Mouse (Mus musculus): ENCODE measurements around the gene Inpp5a. TPM values are rescaled to one million over a fixed set of nuclear protein-coding genes. Genes with fewer than 3 reads are reported as not detected.

The Inpp5a gene
- polyA plus RNA-seq, 1 experiment = 28.1 TPM

GRCm38 (mm10) chr7:139435749-139436148 is 46.8 kb downstream of the Inpp5a start:
- H3K27ac ChIP-seq (ENCODE audit: control insufficient read depth, insufficient read depth, low read depth, low read length, poor library complexity) = no peak overlapping the region
- no peak for TF ChIP-seq CTCF (IDR thresholded peaks at IDR 0.05; ENCODE audit: control insufficient read depth, insufficient read depth, low read length)
- TF ChIP-seq POLR2A (IDR thresholded peaks at IDR 0.05; ENCODE audit: borderline replicate concordance, control insufficient read depth, low read depth, low read length) = no peak
- no peaks in the 10 kb centered on the region; the same call in 1 of the 2 replicates for H3K4me1 ChIP-seq (ENCODE audit: control insufficient read depth, insufficient read depth, low read length)
- H3K4me3 ChIP-seq (replicated peaks; ENCODE audit: control insufficient read depth, low read depth, low read length) = no peak overlapping the region

DNA sequence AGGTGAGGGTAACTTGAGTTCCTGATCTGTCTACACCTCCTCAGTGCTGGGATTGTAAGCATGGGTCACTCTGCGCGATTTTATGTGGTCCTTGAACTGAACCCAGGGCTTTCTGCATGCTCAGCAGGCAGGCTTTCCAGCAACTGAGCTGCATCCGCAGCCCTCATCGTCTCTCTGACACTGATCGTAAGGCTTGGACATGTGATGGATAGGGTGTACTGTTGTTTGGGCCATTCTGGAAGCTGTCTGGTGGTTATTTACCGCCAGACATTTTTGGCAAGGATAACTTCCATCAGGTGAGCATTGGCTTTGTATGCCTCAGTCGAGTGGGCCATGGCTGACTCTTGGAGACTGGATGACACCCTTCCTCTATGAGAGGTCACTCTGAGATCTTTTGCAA is 48.0 kb downstream of the Inpp5a start:
- TF ChIP-seq CTCF (IDR thresholded peaks at IDR 0.05; ENCODE audit: control insufficient read depth, insufficient read depth, low read length) = no peak
- TF ChIP-seq POLR2A (IDR thresholded peaks at IDR 0.05; ENCODE audit: borderline replicate concordance, control insufficient read depth, low read depth, low read length) = no peak
- Histone ChIP-seq H3K4me3 (replicated peaks; ENCODE audit: control insufficient read depth, low read depth, low read length) (no peak overlapping the region), H3K4me1 (ENCODE audit: control insufficient read depth, insufficient read depth, low read length) (peaks cover 3% of the 10 kb centered on the region), H3K27ac (ENCODE audit: control insufficient read depth, insufficient read depth, low read depth, low read length, poor library complexity) (no peak overlapping the region)
- 90% methylated on average over 7 of the region's 7 CpGs for WGBS

GRCm38 (mm10) chr7:139437471-139437870 is 48.6 kb downstream of the Inpp5a start:
- 93% methylated on average over 5 of the region's 5 CpGs for WGBS
- TF ChIP-seq CTCF (IDR thresholded peaks at IDR 0.05; ENCODE audit: control insufficient read depth, insufficient read depth, low read length) (no peak), POLR2A (IDR thresholded peaks at IDR 0.05; ENCODE audit: borderline replicate concordance, control insufficient read depth, low read depth, low read length) (no peak)
- peaks cover 3% of the 10 kb centered on the region for H3K4me1 ChIP-seq (ENCODE audit: control insufficient read depth, insufficient read depth, low read length)

GRCm38 (mm10) chr7:139437926-139438600 is 49.2 kb downstream of the Inpp5a start:
- WGBS = 78% methylated on average over 9 of the region's 9 CpGs
- Histone ChIP-seq H3K4me3 (replicated peaks; ENCODE audit: control insufficient read depth, low read depth, low read length) (no peak overlapping the region), H3K27ac (ENCODE audit: control insufficient read depth, insufficient read depth, low read depth, low read length, poor library complexity) (no peak overlapping the region), H3K4me1 (ENCODE audit: control insufficient read depth, insufficient read depth, low read length) (peaks cover 3% of the 10 kb centered on the region)
- no peak for TF ChIP-seq CTCF (IDR thresholded peaks at IDR 0.05; ENCODE audit: control insufficient read depth, insufficient read depth, low read length)
- TF ChIP-seq POLR2A (IDR thresholded peaks at IDR 0.05; ENCODE audit: borderline replicate concordance, control insufficient read depth, low read depth, low read length) = no peak

More at GRCm38 (mm10) chr7:139437471-139437870, 48.6 kb downstream of the Inpp5a start:
- Histone ChIP-seq H3K4me3 (replicated peaks; ENCODE audit: control insufficient read depth, low read depth, low read length) (no peak overlapping the region), H3K27ac (ENCODE audit: control insufficient read depth, insufficient read depth, low read depth, low read length, poor library complexity) (no peak overlapping the region)

GRCm38 (mm10) chr7:139438601-139438945 is 49.7 kb downstream of the Inpp5a start:
- 85% methylated on average over 4 of the region's 4 CpGs for WGBS
- peaks cover 3% of the 10 kb centered on the region for H3K4me1 ChIP-seq (ENCODE audit: control insufficient read depth, insufficient read depth, low read length)
- TF ChIP-seq CTCF (IDR thresholded peaks at IDR 0.05; ENCODE audit: control insufficient read depth, insufficient read depth, low read length) (no peak), POLR2A (IDR thresholded peaks at IDR 0.05; ENCODE audit: borderline replicate concordance, control insufficient read depth, low read depth, low read length) (no peak)
- H3K4me3 ChIP-seq (replicated peaks; ENCODE audit: control insufficient read depth, low read depth, low read length) = no peak overlapping the region
- no peak overlapping the region for H3K27ac ChIP-seq (ENCODE audit: control insufficient read depth, insufficient read depth, low read depth, low read length, poor library complexity)

- Histone ChIP-seq H3K27ac (ENCODE audit: control insufficient read depth, insufficient read depth, low read depth, low read length, poor library complexity) (no peak overlapping the region), H3K4me1 (ENCODE audit: control insufficient read depth, insufficient read depth, low read length) (peaks cover 3% of the 10 kb centered on the region), H3K4me3 (replicated peaks; ENCODE audit: control insufficient read depth, low read depth, low read length) (no peak overlapping the region)
- TF ChIP-seq CTCF (IDR thresholded peaks at IDR 0.05; ENCODE audit: control insufficient read depth, insufficient read depth, low read length) = no peak
- WGBS = 82% methylated on average over 3 of the region's 3 CpGs
Observed at GRCm38 (mm10) chr7:139439031-139439430, 50.1 kb downstream of the Inpp5a start.

DNA sequence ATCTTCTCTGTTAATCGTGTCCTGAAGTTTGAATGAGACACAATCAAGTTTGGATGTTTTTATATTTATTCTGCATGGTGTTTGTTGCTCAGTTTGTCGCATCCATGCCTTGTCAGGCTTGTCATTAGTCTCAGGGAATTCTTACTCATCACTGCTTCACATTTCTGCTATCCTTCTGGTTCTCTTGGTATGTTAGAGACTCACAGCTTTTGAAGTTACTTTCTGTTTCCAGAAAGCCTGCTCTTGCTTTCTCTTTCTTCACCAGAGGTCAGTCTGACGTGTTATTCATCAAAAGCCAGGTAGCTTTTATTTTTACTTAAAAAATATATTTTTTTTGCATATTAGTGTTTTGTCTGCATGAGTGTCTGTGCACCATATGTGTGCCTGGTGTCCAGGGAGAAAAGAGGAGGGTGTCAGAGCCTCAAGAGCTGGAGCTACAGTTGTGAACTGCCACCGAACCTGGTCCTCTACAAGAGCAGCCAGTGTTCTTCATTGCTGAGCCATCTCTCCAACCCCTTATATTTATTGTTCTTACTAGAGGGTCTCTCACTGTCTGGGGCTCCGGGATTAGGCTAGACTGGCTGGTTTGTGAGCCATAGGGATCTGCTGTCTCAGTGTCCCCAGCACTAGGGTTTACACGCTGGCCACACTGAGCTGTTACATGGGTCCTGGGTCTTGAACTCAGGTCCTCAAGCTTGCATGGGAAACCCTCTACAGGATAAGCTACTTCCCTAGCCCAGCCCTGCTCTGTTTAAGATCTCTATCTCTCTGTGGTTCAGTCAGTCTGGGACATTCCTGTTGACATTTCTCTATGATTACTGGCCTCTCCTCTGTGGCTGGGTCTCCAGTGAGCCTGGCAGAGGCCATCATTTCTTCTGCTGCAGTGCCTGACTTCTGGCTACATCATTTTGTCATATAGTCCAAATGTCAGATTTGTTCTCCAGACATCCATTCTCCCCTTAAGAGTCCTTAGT is 51.3 kb downstream of the Inpp5a start:
- no peak for TF ChIP-seq CTCF (IDR thresholded peaks at IDR 0.05; ENCODE audit: control insufficient read depth, insufficient read depth, low read length)
- TF ChIP-seq POLR2A (IDR thresholded peaks at IDR 0.05; ENCODE audit: borderline replicate concordance, control insufficient read depth, low read depth, low read length) = no peak
- Histone ChIP-seq H3K27ac (ENCODE audit: control insufficient read depth, insufficient read depth, low read depth, low read length, poor library complexity) (no peak overlapping the region), H3K4me1 (ENCODE audit: control insufficient read depth, insufficient read depth, low read length) (peaks cover 3% of the 10 kb centered on the region), H3K4me3 (replicated peaks; ENCODE audit: control insufficient read depth, low read depth, low read length) (no peak overlapping the region)
- 71% methylated on average over 6 of the region's 6 CpGs for WGBS

DNA sequence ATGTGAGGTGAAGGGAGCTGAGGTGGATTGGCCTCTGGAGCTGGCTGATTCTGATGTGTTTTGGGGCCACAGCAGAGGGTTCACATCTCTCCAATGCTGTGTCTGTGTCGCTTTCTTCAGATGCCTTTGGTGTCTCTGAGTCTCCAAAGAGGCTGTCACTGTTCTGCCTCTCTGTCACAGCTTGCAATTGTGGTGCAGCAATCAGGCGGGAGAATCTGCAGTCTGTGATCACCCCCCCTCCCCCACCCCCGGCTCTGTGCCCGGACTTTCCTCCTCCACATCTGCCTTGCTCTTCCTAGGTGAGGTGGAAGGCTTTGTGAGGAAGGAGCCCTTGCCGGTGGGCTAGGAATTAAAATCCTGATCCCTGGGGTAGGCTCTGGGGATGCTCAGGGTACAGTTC is 52.1 kb downstream of the Inpp5a start:
- Histone ChIP-seq H3K4me3 (replicated peaks; ENCODE audit: control insufficient read depth, low read depth, low read length) (no peak overlapping the region), H3K4me1 (ENCODE audit: control insufficient read depth, insufficient read depth, low read length) (peaks cover 3% of the 10 kb centered on the region), H3K27ac (ENCODE audit: control insufficient read depth, insufficient read depth, low read depth, low read length, poor library complexity) (no peak overlapping the region)
- no peak for TF ChIP-seq POLR2A (IDR thresholded peaks at IDR 0.05; ENCODE audit: borderline replicate concordance, control insufficient read depth, low read depth, low read length)
- TF ChIP-seq CTCF (IDR thresholded peaks at IDR 0.05; ENCODE audit: control insufficient read depth, insufficient read depth, low read length) = no peak
- WGBS = 61% methylated on average over 5 of the region's 5 CpGs
